ENCODE assay signal across 8 mouse cellular contexts in genomic region chr6:124756652-124757350, GRCm38 (mm10). TPM values are rescaled to one million over a fixed set of nuclear protein-coding genes. Genes with fewer than 3 reads are reported as not detected.
DNase-seq lines count a peak whose midpoint lies in the region; ATAC-seq lines count a peak whose summit lies in the region.

No protein-coding gene starts in this region.

- H3K27me3 ChIP-seq in limb, embryonic 15.5 days, result no peaks in the 10 kb centered on the region
- H3K27me3 ChIP-seq in midbrain, embryonic 15.5 days (replicated peaks), result no peaks in the 10 kb centered on the region
- no peaks in the 10 kb centered on the region for H3K27me3 ChIP-seq in splenic B cell, adult 2 months (ENCODE audit: control insufficient read depth, insufficient read depth, low read length, poor library complexity, severe bottlenecking)

- H3K9ac ChIP-seq in limb, embryonic 15.5 days, result peak overlapping the region; percentile 98
- peak overlapping the region; percentile 81 for H3K9ac ChIP-seq in midbrain, embryonic 15.5 days

- peaks cover 3% of the 10 kb centered on the region for H3K36me3 ChIP-seq in limb, embryonic 15.5 days
- no peaks in the 10 kb centered on the region for H3K36me3 ChIP-seq in midbrain, embryonic 15.5 days (replicated peaks)
- H3K36me3 ChIP-seq in splenic B cell, adult 2 months (ENCODE audit: control insufficient read depth, insufficient read depth, low read length, poor library complexity, severe bottlenecking), result no peaks in the 10 kb centered on the region

- ATAC-seq in limb, embryonic 15.5 days (ENCODE audit: insufficient number of reproducible peaks, low FRiP score, low TSS enrichment, low read depth), result peak; percentile 83
- peak; percentile 79 for ATAC-seq in midbrain, embryonic 15.5 days (replicated peaks)

- H3K4me1 ChIP-seq in limb, embryonic 15.5 days, result peaks cover 48% of the 10 kb centered on the region
- H3K4me1 ChIP-seq in midbrain, embryonic 15.5 days, result peaks cover 45% of the 10 kb centered on the region

- peak overlapping the region; percentile 58 for H3K4me2 ChIP-seq in limb, embryonic 15.5 days
- peak overlapping the region; percentile 72 for H3K4me2 ChIP-seq in midbrain, embryonic 15.5 days

- peak overlapping the region; percentile 78 for H3K4me3 ChIP-seq in limb, embryonic 15.5 days
- peak overlapping the region; percentile 58 for H3K4me3 ChIP-seq in midbrain, embryonic 15.5 days

- no peaks in the 10 kb centered on the region for H3K9me3 ChIP-seq in limb, embryonic 15.5 days
- no peaks in the 10 kb centered on the region for H3K9me3 ChIP-seq in midbrain, embryonic 15.5 days

- peak overlapping the region; percentile 99 for H3K27ac ChIP-seq in limb, embryonic 15.5 days
- H3K27ac ChIP-seq in midbrain, embryonic 15.5 days, result peak overlapping the region; percentile 96

- WGBS in limb, embryonic 15.5 days, result under 1% methylated on average over 42 of the region's 54 CpGs
- under 1% methylated on average over 53 of the region's 54 CpGs for WGBS in midbrain, embryonic 15.5 days

- peak; percentile 82 for DNase-seq in 3134 (ENCODE audit: extremely low read depth, insufficient read length, low spot score)
- peak; percentile 80 to 85 for DNase-seq in adrenal gland, adult 18-20 months (ENCODE audit: low spot score in 2 of 2)
- peak; percentile 64 for DNase-seq in embryo, embryonic 11.5 days (ENCODE audit: low read depth, low spot score)
- DNase-seq in heart, adult 18-20 months, result peak; percentile 89 to 92
- peak; percentile 81 for DNase-seq in kidney, adult 11 months
- DNase-seq in splenic B cell, adult 2 months (ENCODE audit: low read depth, low spot score), result peak; percentile 36

RNA-seq across cellular contexts. Expression of gene Atn1, which starts 0.5 kb away (rescaled TPM):
- total RNA-seq in adrenal gland, adult 18-20 months (2021), result 10 to 100 TPM; 78.4 to 80.2 TPM
- 10 to 100 TPM; 41.1 to 46.9 TPM for total RNA-seq in heart, adult 18-20 months (2021)
- 15.1 and 15.7 TPM in 2 replicates for polyA plus RNA-seq in limb, embryonic 15.5 days (2015; fragmentation: Nextera tagmentation; extraction: Ambion mirVana)
- 32.7 and 34.3 TPM in 2 replicates for polyA plus RNA-seq in midbrain, embryonic 15.5 days (2015; fragmentation: Nextera tagmentation; extraction: Ambion mirVana)

RNA-seq across cellular contexts. Expression of gene Gm45234, which starts 1.0 kb away (rescaled TPM):
- total RNA-seq in adrenal gland, adult 18-20 months (2021), result not detected
- not detected for total RNA-seq in heart, adult 18-20 months (2021)
- 0.10 TPM in 1 of 2 replicates, not detected in the other for polyA plus RNA-seq in limb, embryonic 15.5 days (2015; fragmentation: Nextera tagmentation; extraction: Ambion mirVana)
- polyA plus RNA-seq in midbrain, embryonic 15.5 days (2015; fragmentation: Nextera tagmentation; extraction: Ambion mirVana), result not detected in 2 replicates

RNA-seq across cellular contexts. Expression of gene Eno2, which starts 12.7 kb away (rescaled TPM):
- total RNA-seq in adrenal gland, adult 18-20 months (2021), result 10 to 100 TPM; 19.8 to 37.7 TPM
- total RNA-seq in heart, adult 18-20 months (2021), result 1 to 10 TPM; 2.5 to 2.7 TPM
- polyA plus RNA-seq in limb, embryonic 15.5 days (2015; fragmentation: Nextera tagmentation; extraction: Ambion mirVana), result 7.9 and 9.1 TPM in 2 replicates
- 89.2 and 90.8 TPM in 2 replicates for polyA plus RNA-seq in midbrain, embryonic 15.5 days (2015; fragmentation: Nextera tagmentation; extraction: Ambion mirVana)

RNA-seq across cellular contexts. Expression of gene Grcc10, which starts 15.6 kb away (rescaled TPM):
- 100 to 1,000 TPM; 341 to 388 TPM for total RNA-seq in adrenal gland, adult 18-20 months (2021)
- total RNA-seq in heart, adult 18-20 months (2021), result 100 to 1,000 TPM; 277 to 290 TPM
- polyA plus RNA-seq in limb, embryonic 15.5 days (2015; fragmentation: Nextera tagmentation; extraction: Ambion mirVana), result 356 and 402 TPM in 2 replicates
- polyA plus RNA-seq in midbrain, embryonic 15.5 days (2015; fragmentation: Nextera tagmentation; extraction: Ambion mirVana), result 668 and 674 TPM in 2 replicates

RNA-seq across cellular contexts. Expression of gene Ptpn6, which starts 18.3 kb away (rescaled TPM):
- total RNA-seq in adrenal gland, adult 18-20 months (2021), result 10 to 100 TPM in 1 of 2 experiments, 1 to 10 TPM in 1; 9.8 to 11.5 TPM
- total RNA-seq in heart, adult 18-20 months (2021), result 10 to 100 TPM in 1 of 2 experiments, 1 to 10 TPM in 1; 3.0 to 12.9 TPM
- 17.4 and 17.8 TPM in 2 replicates for polyA plus RNA-seq in limb, embryonic 15.5 days (2015; fragmentation: Nextera tagmentation; extraction: Ambion mirVana)
- polyA plus RNA-seq in midbrain, embryonic 15.5 days (2015; fragmentation: Nextera tagmentation; extraction: Ambion mirVana), result 3.9 and 5.6 TPM in 2 replicates

Comparison
In these comparisons a context has a peak if more than half of its experiments do, and no peak if none do; other contexts are left out.
1. Peak in every context shown above with its lines: DNase-seq, ATAC-seq, H3K4me3 ChIP-seq and H3K27ac ChIP-seq.
2. DNase-seq: peak in every context shown above with its lines; median percentile 90 in heart, adult 18-20 months; 82 in adrenal gland, adult 18-20 months; 82 in 3134; 81 in kidney, adult 11 months; 64 in embryo, embryonic 11.5 days; 36 in splenic B cell, adult 2 months.
3. RNA of gene Eno2, which starts 12.7 kb away (total RNA-seq): 19.8 to 37.7 TPM in adrenal gland, adult 18-20 months; 2.5 to 2.7 TPM in heart, adult 18-20 months; every median in the first group is over 4 times any median in the second.